Mouse (Mus musculus) heart, adult 2 months (tissue): ENCODE results near the gene Sspo. TPM values are rescaled to one million over a fixed set of nuclear protein-coding genes. Genes with fewer than 3 reads are reported as not detected.

Experiments
- DNase-seq, 2 experiments: peaks; one replicate each; pipeline ENCODE4 v3.0.0; 2021
- H3K27ac ChIP-seq: fragments of 200-600 bp; 2 replicates; pipeline ENCODE4 v1.8.1; 2022
- H3K27me3 ChIP-seq: fragments of 200-500 bp; 2 replicates; pipeline ENCODE4 v1.6.1; 2012; ENCODE audit warnings: mild to moderate bottlenecking, low read length, inconsistent platforms, mixed read lengths; ENCODE audit not compliant: control insufficient read depth, insufficient read depth
- H3K36me3 ChIP-seq: fragments of 200-500 bp; 2 replicates; pipeline ENCODE4 v1.6.1; 2012; ENCODE audit warnings: low read length, inconsistent platforms; ENCODE audit not compliant: control insufficient read depth, insufficient read depth
- H3K4me1 ChIP-seq: fragments of 200-500 bp; 2 replicates; pipeline ENCODE4 v1.6.1; 2011; ENCODE audit warnings: low read length; ENCODE audit not compliant: control insufficient read depth, insufficient read depth
- H3K4me3 ChIP-seq: fragments of 200-600 bp; 2 replicates; pipeline ENCODE4 v1.8.1; 2022
- H3K79me2 ChIP-seq: fragments of 200-500 bp; replicated peaks from 2 replicates; pipeline ENCODE4 v1.6.1; 2012; ENCODE audit warnings: mild to moderate bottlenecking, inconsistent platforms, low read length, moderate library complexity, mixed read lengths; ENCODE audit not compliant: control insufficient read depth, insufficient read depth
- H3K9ac ChIP-seq: fragments of 200-500 bp; 2 replicates; pipeline ENCODE4 v1.6.1; 2012; ENCODE audit warnings: low read depth, mild to moderate bottlenecking, control low read depth, inconsistent platforms, low read length, mixed read lengths
- CTCF ChIP-seq: fragments of 200-600 bp; IDR thresholded peaks from 2 replicates; pipeline ENCODE4 v1.8.1; 2022; ENCODE audit warnings: antibody characterized with exemption, mild to moderate bottlenecking, moderate library complexity
- EP300 ChIP-seq: fragments of 200-500 bp; IDR thresholded peaks from 2 replicates; pipeline ENCODE4 v1.6.1; 2011; ENCODE audit warnings: low read depth, low read length, control low read depth; ENCODE audit not compliant: insufficient read depth
- POLR2A ChIP-seq: fragments of 200-500 bp; IDR thresholded peaks from 2 replicates; pipeline ENCODE4 v1.6.1; 2011; ENCODE audit warnings: mild to moderate bottlenecking, low read depth, low read length, control low read depth; ENCODE audit not compliant: insufficient read depth
- WGBS: fragments of 180-500 bp; shearing (Covaris S2); methylation state at CpG from one replicate; pipeline ENCODE4 v1.1.7; 2018; 5-methylcytosine and 5-hydroxymethylcytosine counted together
- intact Hi-C: fragments of 180-260 bp; cut with DNase I; formaldehyde crosslinking; loops from one replicate; pipeline ENCODE4 v1.15.1; 2025
- polyA plus RNA-seq: library from polyadenylated mRNA; depleted of rRNA; stranded (reverse); fragments of >200 nt; gene quantifications from 2 replicates; pipeline ENCODE4 v1.2.3, GENCODE M21; 2012
- total RNA-seq, 2 experiments: library from RNA; stranded (reverse); gene quantifications; 2 replicates each; pipeline ENCODE4 v1.2.3; 2021

Gene Sspo
- total and polyA plus RNA-seq, 3 experiments, result 0.18 to 1.7 (median 0.47) TPM

- Histone ChIP-seq H3K4me1 (peaks cover 3% of the 10 kb centered on the region; the same call in 1 of the 2 replicates), H3K27me3 (no peaks in the 10 kb centered on the region), H3K79me2 (no peaks in the 10 kb centered on the region), H3K4me3 (no peak overlapping the region), H3K36me3 (no peaks in the 10 kb centered on the region), H3K9ac (no peak overlapping the region), H3K27ac (no peak overlapping the region)
- no peak for TF ChIP-seq POLR2A
- no peak for TF ChIP-seq CTCF
- no peak for TF ChIP-seq EP300
- WGBS, result 74% methylated on average over 3 of the region's 3 CpGs
- intact Hi-C loops, result no loop called here
- DNase-seq, result no peak
These were observed 4.7 kb downstream of the Sspo start for GRCm38 (mm10) chr6:48452771-48453170.

GRCm38 (mm10) chr6:48464966-48465679 lies 17.1 kb downstream of the Sspo start:
- DNase-seq, result no peak
- intact Hi-C loops, result no loop called here
- WGBS, result 91% methylated on average over 13 of the region's 13 CpGs
- Histone ChIP-seq H3K4me3 (no peak overlapping the region), H3K79me2 (no peaks in the 10 kb centered on the region), H3K4me1 (no peaks in the 10 kb centered on the region), H3K27ac (no peak overlapping the region), H3K36me3 (no peaks in the 10 kb centered on the region), H3K27me3 (no peaks in the 10 kb centered on the region), H3K9ac (no peak overlapping the region)
- TF ChIP-seq CTCF (no peak), POLR2A (no peak)

- Histone ChIP-seq H3K27ac (no peak overlapping the region), H3K36me3 (no peaks in the 10 kb centered on the region), H3K4me3 (no peak overlapping the region), H3K9ac (no peak overlapping the region), H3K4me1 (no peaks in the 10 kb centered on the region), H3K79me2 (no peaks in the 10 kb centered on the region), H3K27me3 (no peaks in the 10 kb centered on the region)
- intact Hi-C loops, result no loop called here
- no peak for DNase-seq
- no peak for TF ChIP-seq EP300
- TF ChIP-seq POLR2A, result no peak
- TF ChIP-seq CTCF, result no peak
- WGBS, result 37% methylated on average over 6 of the region's 6 CpGs
These were observed 18.7 kb downstream of the Sspo start for GRCm38 (mm10) chr6:48466715-48467114.

- Histone ChIP-seq H3K79me2 (no peaks in the 10 kb centered on the region), H3K27me3 (no peaks in the 10 kb centered on the region), H3K4me3 (no peak overlapping the region), H3K9ac (no peak overlapping the region), H3K36me3 (no peaks in the 10 kb centered on the region), H3K4me1 (no peaks in the 10 kb centered on the region), H3K27ac (no peak overlapping the region)
- DNase-seq, result no peak
- intact Hi-C loops, result no loop called here
- TF ChIP-seq EP300, result no peak
- no peak for TF ChIP-seq POLR2A
- no peak for TF ChIP-seq CTCF
- WGBS, result 60% methylated on average over 7 of the region's 7 CpGs
These were observed 19.5 kb downstream of the Sspo start for GRCm38 (mm10) chr6:48467490-48467889.

GRCm38 (mm10) chr6:48470739-48471138 lies 22.7 kb downstream of the Sspo start:
- DNase-seq, result no peak
- H3K27ac ChIP-seq, result no peak overlapping the region
- H3K4me1 ChIP-seq, result no peaks in the 10 kb centered on the region
- H3K79me2 ChIP-seq, result no peaks in the 10 kb centered on the region
- no peak overlapping the region for H3K9ac ChIP-seq
- no peaks in the 10 kb centered on the region for H3K36me3 ChIP-seq
- TF ChIP-seq POLR2A (no peak), EP300 (no peak), CTCF (no peak)
- WGBS, result 62% methylated on average over 2 of the region's 2 CpGs
- intact Hi-C loops, result no loop called here
- no peaks in the 10 kb centered on the region for H3K27me3 ChIP-seq
- no peak overlapping the region for H3K4me3 ChIP-seq

GRCm38 (mm10) chr6:48478446-48478845 lies 30.4 kb downstream of the Sspo start:
- H3K4me3 ChIP-seq, result no peak overlapping the region
- no peak overlapping the region for H3K27ac ChIP-seq
- no peak for TF ChIP-seq EP300
- no peak for TF ChIP-seq CTCF
- TF ChIP-seq POLR2A, result no peak
- no peaks in the 10 kb centered on the region for H3K36me3 ChIP-seq
- H3K9ac ChIP-seq, result no peak overlapping the region
- H3K79me2 ChIP-seq, result no peaks in the 10 kb centered on the region
- no peaks in the 10 kb centered on the region for H3K4me1 ChIP-seq
- WGBS, result 70% methylated on average over 4 of the region's 4 CpGs
- H3K27me3 ChIP-seq, result no peaks in the 10 kb centered on the region
- intact Hi-C loops, result no loop called here
- DNase-seq, result no peak
